Mouse (Mus musculus): ENCODE data around the gene Vasp.

Gene Vasp

DNA sequence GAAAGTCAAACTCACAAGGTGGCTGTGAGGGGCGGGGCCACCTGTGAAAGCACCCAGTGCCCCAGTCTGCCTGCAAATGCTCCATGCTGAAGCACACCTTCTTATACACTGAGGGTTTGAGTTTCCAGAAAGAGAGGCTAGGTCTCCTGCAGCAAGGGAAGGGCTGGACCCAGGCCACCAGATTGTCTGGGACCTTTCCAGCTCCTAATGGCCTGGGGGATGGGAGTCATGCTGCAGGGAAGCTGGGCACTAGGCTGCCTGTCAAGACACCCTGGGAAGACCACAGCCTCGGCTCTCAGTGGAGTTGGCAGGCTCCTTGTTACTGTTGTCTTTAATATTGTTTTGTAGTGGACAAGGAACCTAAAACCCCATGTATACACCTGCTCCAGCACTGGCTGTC is 35.2 kb downstream of the Vasp start:
- DNase-seq (ENCODE audit: low spot score), result no peak

DNA sequence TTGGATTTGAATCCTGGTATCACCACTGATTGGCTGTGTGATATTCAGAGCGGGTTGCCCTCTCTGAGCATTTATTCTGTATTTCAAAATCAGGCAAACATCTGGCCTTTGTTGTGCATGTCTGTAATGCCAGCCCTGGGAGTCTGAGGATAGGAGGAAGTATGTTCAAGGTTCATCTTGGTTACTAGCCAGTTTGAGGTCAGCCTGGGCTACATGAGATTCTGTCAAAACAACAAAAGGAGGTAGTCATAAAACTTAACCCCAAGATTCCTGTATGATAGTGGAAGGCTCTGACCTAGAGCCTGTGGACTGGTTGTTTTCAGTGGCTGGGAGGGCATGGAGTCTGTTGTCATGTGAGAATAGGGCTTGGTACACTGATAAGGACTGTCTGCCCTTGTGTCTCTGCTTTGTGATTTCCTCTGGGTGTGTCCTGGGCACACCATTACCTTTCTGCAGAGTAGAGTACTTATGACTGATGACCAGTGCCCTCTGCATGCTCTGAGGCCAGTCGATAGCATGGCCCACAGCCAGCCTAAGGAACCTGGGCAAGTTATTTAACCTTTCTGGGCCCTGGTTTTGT is 36.4 kb downstream of the Vasp start:
- DNase-seq (ENCODE audit: low spot score), result no peak

GRCm38 (mm10) chr7:19234652-19235051 is 37.0 kb downstream of the Vasp start:
- DNase-seq (ENCODE audit: low spot score), result no peak

- no peak for DNase-seq (ENCODE audit: low spot score)
Measured at GRCm38 (mm10) chr7:19231849-19232248, 39.8 kb downstream of the Vasp start.

- no peak for DNase-seq (ENCODE audit: low spot score)
Measured at GRCm38 (mm10) chr7:19230899-19231298, 40.7 kb downstream of the Vasp start.

GRCm38 (mm10) chr7:19230041-19230580 is 41.5 kb downstream of the Vasp start:
- DNase-seq (ENCODE audit: low spot score), result no peak

- DNase-seq (ENCODE audit: low spot score), result peak; percentile 11
Measured at GRCm38 (mm10) chr7:19229404-19229803, 42.2 kb downstream of the Vasp start.

- DNase-seq (ENCODE audit: low spot score), result no peak
Measured at GRCm38 (mm10) chr7:19228793-19229148, 42.8 kb downstream of the Vasp start.

- peak; percentile 100 for DNase-seq (ENCODE audit: low spot score)
Measured at GRCm38 (mm10) chr7:19227883-19228792, 43.5 kb downstream of the Vasp start, which contains the start of gene Opa3. Gene Opa3 (plus strand): TSS chr7:19228334.

DNA sequence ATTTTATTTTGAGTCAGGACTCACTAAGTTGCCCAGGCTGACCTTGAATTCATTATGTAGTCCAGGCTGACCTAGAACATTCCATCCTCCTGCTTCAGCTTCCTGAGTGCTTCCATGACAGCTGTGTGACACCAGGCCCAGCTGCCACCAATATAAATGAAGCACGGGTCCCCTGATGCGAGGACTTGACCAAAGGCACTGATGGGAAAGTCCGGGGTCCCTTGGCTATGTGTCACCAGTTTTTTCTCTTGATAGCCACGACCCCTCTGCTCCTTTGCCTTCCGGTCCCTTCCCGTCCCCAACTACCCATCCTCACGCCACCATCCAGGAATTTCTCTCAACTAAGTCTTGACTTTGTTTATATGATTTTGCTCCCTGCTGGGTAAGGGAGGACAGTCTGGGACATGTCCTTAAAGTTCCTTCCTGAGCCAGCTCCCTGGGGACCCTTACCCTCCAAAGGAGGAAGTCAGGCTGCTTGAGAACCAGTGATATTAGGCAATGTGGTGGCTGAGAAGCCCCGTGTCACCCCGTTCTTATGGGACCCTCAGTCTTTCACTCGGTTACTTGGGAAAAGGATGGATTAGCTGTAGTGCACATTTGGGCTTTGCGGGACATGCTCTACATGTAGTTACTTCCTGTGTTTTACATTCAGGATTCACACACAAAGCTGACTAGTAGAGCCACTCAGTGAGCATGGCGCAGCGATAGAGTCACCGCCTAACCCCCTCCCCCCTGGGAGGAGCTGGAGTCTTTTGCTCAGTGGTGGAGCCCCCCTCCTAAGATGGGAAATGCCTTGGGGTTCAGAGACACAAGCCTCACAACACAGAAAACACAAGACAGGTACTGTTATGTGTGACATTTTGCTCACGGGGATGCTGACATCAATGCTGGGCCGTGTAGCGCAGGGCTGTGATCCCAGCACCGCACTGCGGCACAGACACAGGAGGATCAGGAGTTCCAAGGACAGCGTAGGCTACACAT is 44.5 kb downstream of the Vasp start:
- DNase-seq (ENCODE audit: low spot score), result peak; percentile 65

DNA sequence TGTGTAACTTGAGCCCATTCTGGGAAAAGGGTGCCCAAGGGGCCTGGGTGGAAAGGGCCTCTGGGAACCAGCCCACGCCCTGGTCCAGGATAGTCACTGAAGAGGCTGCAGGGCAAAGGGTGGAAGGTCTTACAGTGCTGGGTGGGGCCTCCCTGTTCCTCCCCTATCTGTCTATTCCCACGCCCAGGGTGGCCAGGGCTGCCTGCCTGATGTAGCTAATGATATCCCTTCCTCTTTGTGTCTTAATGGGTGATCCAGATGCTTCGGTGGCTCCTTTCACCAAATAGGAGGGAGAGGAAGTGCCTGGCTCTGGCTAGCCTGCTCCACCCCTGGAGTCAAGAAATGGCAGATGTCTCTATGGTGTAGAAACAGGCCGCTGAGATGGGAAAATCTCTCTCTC is 46.7 kb downstream of the Vasp start:
- no peak for DNase-seq (ENCODE audit: low spot score)

GRCm38 (mm10) chr7:19222875-19223274 is 48.7 kb downstream of the Vasp start:
- DNase-seq (ENCODE audit: low spot score), result no peak

- no peak for DNase-seq (ENCODE audit: low spot score)
Measured at GRCm38 (mm10) chr7:19222189-19222588, 49.4 kb downstream of the Vasp start.

GRCm38 (mm10) chr7:19220061-19220460 is 51.6 kb downstream of the Vasp start:
- DNase-seq (ENCODE audit: low spot score), result no peak

GRCm38 (mm10) chr7:19217944-19218343 is 53.7 kb downstream of the Vasp start:
- peak; percentile 46 for DNase-seq (ENCODE audit: low spot score)

DNA sequence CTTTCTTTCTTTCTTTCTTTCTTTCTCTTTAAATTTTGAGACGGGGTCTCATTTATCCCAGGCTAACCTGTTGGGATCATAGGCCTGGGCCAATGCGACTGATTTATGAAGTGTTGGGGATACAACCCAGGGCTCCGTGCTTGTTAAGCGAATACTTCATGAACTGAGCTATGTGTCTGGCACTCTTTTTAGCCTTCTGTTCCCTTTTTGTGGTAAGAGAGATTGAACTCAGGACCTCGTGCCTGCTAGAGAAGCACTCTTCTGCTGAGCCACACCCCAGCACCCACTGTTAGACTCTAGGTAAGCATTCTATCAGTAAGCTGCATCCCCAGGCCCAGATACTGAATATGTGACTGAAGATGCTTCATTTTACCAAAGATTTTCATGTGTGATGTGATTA is 54.1 kb downstream of the Vasp start:
- peak; percentile 46 for DNase-seq (ENCODE audit: low spot score)

GRCm38 (mm10) chr7:19214940-19215339 is 56.7 kb downstream of the Vasp start:
- DNase-seq (ENCODE audit: low spot score), result no peak

GRCm38 (mm10) chr7:19214369-19214768 is 57.2 kb downstream of the Vasp start:
- no peak for DNase-seq (ENCODE audit: low spot score)

GRCm38 (mm10) chr7:19213385-19213784 is 58.2 kb downstream of the Vasp start:
- no peak for DNase-seq (ENCODE audit: low spot score)

DNA sequence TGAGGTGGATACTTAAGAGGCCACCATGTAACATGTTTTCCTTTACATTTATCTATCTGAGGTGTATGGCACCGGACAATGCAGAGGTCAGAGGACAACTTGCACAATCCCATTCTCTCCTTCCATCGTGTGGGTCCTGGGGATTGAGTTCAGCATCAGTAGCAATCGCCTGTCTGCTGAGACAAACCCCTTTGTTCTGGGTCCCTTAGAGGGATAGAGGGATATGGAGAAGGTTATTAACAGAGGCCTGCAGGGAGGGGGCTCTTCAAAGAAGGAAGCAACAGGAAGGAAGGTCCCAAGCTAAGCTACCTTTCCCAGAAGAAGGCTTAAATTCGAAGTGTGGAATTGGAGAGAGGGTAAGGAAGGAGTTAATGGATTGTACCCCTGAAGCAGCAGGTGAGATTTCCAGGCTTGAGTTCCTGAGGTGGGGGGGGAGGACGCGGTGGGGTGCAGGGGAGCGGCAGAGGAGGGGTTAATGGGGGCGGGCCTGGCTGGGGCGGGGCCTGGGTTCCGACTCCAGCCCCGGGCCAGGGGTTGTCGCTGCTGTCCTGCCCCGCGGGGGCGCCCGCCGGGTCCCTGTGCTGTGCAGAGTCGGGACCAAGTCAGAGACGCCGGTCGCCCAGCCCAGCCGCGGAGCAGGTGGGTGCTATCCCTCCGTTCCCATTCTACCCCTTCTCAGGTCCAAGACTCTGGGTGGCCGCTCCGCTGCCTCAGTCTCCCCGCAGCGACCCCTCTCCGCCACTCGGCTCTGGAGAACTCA is 59.4 kb downstream of the Vasp start, which contains the start of gene Gpr4:
Gpr4 (plus strand) TSS at position 543 of the 760 bp plus-strand sequence.
- DNase-seq (ENCODE audit: low spot score), result peak; percentile 61

GRCm38 (mm10) chr7:19211041-19211675 is 60.5 kb downstream of the Vasp start:
- DNase-seq (ENCODE audit: low spot score), result no peak
